Mouse (Mus musculus): ENCODE results near the gene Olfr679.
"Not testable (repeated sequence)": the region's sequence is repeated elsewhere in the genome, so short reads cannot be mapped to it uniquely, and the experiment has no call there.

Gene Olfr679

GRCm38 (mm10) chr7:105080905-105081304, at the start of gene Olfr679:
Olfr679 (plus strand) TSS chr7:105081205.
- in situ Hi-C loops (cut with MboI, MseI), result no loop called here

- in situ Hi-C loops (cut with MboI, MseI), result no loop called here
Observed at GRCm38 (mm10) chr7:105032398-105032797, 48.6 kb upstream of the Olfr679 start, which contains the start of gene Olfr676. Olfr676 (plus strand) TSS chr7:105032698.

- in situ Hi-C loops (cut with MboI, MseI), result not testable (repeated sequence)
Observed at GRCm38 (mm10) chr7:105033836-105034235, 47.2 kb upstream of the Olfr679 start.

GRCm38 (mm10) chr7:105058951-105059350, 22.1 kb upstream of the Olfr679 start:
- in situ Hi-C loops (cut with MboI, MseI), result no loop called here

GRCm38 (mm10) chr7:105064175-105064574, 16.8 kb upstream of the Olfr679 start, which contains the start of gene Olfr678:
Olfr678 (plus strand) TSS chr7:105064475.
- in situ Hi-C loops (cut with MboI, MseI), result no loop called here

- in situ Hi-C loops (cut with MboI, MseI), result not testable (repeated sequence)
Observed at GRCm38 (mm10) chr7:105092717-105093116, 11.7 kb downstream of the Olfr679 start, which contains the start of gene Olfr680-ps1. Olfr680-ps1 (minus strand) TSS chr7:105092817.

GRCm38 (mm10) chr7:105116536-105116935, 35.5 kb downstream of the Olfr679 start, which contains the start of gene Olfr681:
Olfr681 (plus strand) TSS chr7:105116836.
- in situ Hi-C loops (cut with MboI, MseI), result no loop called here
